Mouse (Mus musculus): Measurements from ENCODE around the gene Aebp1. TPM values are rescaled to one million over a fixed set of nuclear protein-coding genes. Genes with fewer than 3 reads are reported as not detected.

The Aebp1 gene
- polyA plus RNA-seq, 1 experiment from 2014 or later, result 51.5 TPM

DNA sequence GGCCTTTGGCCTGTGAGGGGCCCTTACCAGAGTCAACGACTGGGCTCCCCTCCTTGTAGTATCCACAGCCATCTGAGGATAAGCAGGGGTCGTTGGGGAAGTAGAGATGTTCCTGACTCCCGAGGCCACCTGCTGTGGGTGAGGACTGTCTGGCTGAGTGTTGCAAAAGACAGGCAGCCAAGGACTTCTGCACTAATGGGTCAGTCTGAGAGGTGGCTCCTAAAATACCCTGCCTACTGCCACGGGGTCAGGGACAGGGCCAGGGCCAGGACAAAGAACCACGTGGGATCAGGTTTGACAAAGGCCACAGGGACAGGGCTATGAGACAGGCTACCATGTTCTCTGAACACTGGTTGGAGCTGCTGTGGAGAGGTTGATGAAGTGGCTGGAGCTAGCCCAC lies 53.2 kb downstream of the Aebp1 start:
- no peak for ATAC-seq (ENCODE audit: low FRiP score, low read depth)
- Histone ChIP-seq H3K36me3 (no peaks in the 10 kb centered on the region), H3K9me3 (no peaks in the 10 kb centered on the region), H3K27ac (replicated peaks) (no peak overlapping the region), H3K4me1 (no peaks in the 10 kb centered on the region), H3K9ac (replicated peaks) (no peak overlapping the region), H3K4me3 (no peak overlapping the region), H3K27me3 (no peaks in the 10 kb centered on the region), H3K4me2 (replicated peaks) (no peak overlapping the region)
- 74% methylated on average over 5 of the region's 5 CpGs for WGBS

GRCm38 (mm10) chr11:5915429-5916177 lies 53.9 kb downstream of the Aebp1 start:
- Histone ChIP-seq H3K9me3 (no peaks in the 10 kb centered on the region), H3K27me3 (no peaks in the 10 kb centered on the region), H3K27ac (replicated peaks) (no peak overlapping the region), H3K4me2 (replicated peaks) (no peak overlapping the region), H3K36me3 (no peaks in the 10 kb centered on the region), H3K4me3 (no peak overlapping the region), H3K4me1 (no peaks in the 10 kb centered on the region), H3K9ac (replicated peaks) (no peak overlapping the region)
- WGBS, result 87% methylated on average over 5 of the region's 5 CpGs
- ATAC-seq (ENCODE audit: low FRiP score, low read depth), result no peak

DNA sequence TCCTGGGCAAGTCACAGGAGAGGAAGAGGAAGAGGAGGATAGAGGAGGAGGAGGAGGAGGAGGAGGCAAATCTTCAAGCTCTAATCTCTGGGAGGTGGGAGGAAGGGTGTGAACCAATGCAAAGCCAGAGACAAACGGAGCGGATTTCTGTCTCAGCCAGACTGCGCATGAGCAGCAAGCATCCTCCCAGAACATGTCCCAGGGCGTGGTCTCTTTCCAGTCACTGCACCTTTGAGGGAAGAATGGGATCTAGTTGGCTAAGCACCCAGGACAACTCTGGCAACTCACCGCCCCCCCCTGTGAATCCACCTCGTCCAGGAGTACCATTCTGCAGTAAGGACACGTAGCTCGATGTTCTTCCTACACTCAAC lies 54.4 kb downstream of the Aebp1 start:
- H3K9ac ChIP-seq (replicated peaks), result no peak overlapping the region
- H3K27ac ChIP-seq (replicated peaks), result no peak overlapping the region
- no peaks in the 10 kb centered on the region for H3K36me3 ChIP-seq
- no peak for ATAC-seq (ENCODE audit: low FRiP score, low read depth)
- 77% methylated on average over 8 of the region's 8 CpGs for WGBS
- no peak overlapping the region for H3K4me2 ChIP-seq (replicated peaks)
- no peaks in the 10 kb centered on the region for H3K4me1 ChIP-seq
- no peaks in the 10 kb centered on the region for H3K27me3 ChIP-seq
- H3K4me3 ChIP-seq, result no peak overlapping the region
- no peaks in the 10 kb centered on the region for H3K9me3 ChIP-seq

DNA sequence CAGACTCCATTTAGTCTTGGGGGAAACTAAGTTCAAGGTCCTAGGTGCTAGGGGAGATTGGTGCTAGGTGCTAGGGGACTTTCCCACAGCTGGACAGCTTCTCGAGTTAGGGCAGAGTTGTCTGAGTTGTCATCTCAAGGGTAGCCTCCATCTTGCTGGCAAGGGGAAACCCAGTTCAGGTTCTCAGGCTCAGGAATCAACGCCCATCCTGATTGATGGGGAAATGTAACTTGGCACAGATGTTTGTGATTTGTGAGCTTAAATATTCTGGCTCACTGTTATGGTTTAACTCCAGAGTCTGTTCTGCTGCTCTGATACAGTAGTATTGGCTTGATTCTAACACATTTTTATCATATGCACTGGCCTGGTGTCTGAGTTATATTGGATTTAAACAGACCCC lies 56.4 kb downstream of the Aebp1 start:
- Histone ChIP-seq H3K27ac (replicated peaks) (no peak overlapping the region), H3K27me3 (no peaks in the 10 kb centered on the region), H3K4me3 (no peak overlapping the region), H3K36me3 (no peaks in the 10 kb centered on the region), H3K4me2 (replicated peaks) (no peak overlapping the region), H3K9ac (replicated peaks) (no peak overlapping the region), H3K4me1 (no peaks in the 10 kb centered on the region), H3K9me3 (no peaks in the 10 kb centered on the region)
- WGBS, result 80% methylated on average over 2 of the region's 2 CpGs
- ATAC-seq (ENCODE audit: low FRiP score, low read depth), result no peak

DNA sequence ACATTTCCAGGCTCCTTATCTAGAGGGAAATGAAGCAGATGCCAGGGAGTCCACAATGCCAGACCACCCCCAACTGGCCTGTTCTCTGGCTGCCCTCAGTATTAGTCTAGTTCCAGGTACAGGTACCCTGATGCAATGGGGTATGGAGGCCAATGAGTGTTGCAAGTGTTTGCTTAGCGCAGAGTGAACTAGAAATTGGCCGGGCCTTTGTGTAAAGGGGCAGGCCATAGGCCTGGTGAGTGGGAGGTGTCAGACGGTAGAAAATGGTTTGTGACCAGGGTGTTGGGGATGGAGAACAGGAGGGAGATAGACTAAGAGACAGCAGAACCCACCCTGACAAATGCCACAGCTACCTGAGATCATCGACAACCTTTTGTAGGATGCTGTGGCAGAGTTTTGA lies 57.9 kb downstream of the Aebp1 start:
- WGBS, result 96% methylated on average over 4 of the region's 4 CpGs
- H3K9ac ChIP-seq (replicated peaks), result no peak overlapping the region
- H3K4me3 ChIP-seq, result no peak overlapping the region
- H3K27ac ChIP-seq (replicated peaks), result no peak overlapping the region
- no peak for ATAC-seq (ENCODE audit: low FRiP score, low read depth)
- no peaks in the 10 kb centered on the region for H3K27me3 ChIP-seq
- no peaks in the 10 kb centered on the region for H3K4me1 ChIP-seq
- no peak overlapping the region for H3K4me2 ChIP-seq (replicated peaks)
- H3K36me3 ChIP-seq, result no peaks in the 10 kb centered on the region
- no peaks in the 10 kb centered on the region for H3K9me3 ChIP-seq

DNA sequence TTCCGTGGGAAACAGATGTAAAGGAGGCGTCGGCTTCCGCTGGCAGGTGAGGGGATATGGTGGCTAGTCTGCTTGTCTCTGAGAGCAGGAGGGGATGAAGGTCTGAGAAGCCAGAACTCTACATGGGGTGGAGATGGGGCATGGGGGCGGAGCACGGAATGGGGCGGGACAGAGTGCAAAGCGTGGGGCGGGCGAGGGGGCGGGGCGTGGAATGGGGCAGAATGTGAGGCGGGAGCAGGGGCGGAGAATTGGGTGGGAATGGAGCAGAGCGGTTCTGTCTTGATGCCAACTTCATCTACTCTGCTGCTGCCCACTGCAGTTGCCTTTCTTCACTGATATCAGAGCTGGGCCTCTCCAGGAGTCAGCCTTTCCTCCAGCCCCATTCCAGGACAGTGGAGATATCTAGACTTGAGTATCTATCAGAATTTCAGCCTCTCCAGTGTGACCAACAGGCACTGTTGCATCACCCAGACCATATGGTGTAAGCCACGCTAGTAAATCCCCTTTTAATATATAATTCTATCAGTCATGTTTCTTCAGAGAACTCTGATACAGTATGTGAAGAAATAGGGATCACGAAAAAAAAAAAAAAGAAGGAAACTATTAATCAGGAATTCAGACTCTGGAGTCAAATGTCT lies 58.7 kb downstream of the Aebp1 start:
- no peaks in the 10 kb centered on the region for H3K9me3 ChIP-seq
- H3K4me1 ChIP-seq, result no peaks in the 10 kb centered on the region
- H3K4me3 ChIP-seq, result no peak overlapping the region
- no peak overlapping the region for H3K27ac ChIP-seq (replicated peaks)
- no peaks in the 10 kb centered on the region for H3K36me3 ChIP-seq
- H3K9ac ChIP-seq (replicated peaks), result no peak overlapping the region
- no peaks in the 10 kb centered on the region for H3K27me3 ChIP-seq
- no peak for ATAC-seq (ENCODE audit: low FRiP score, low read depth)
- no peak overlapping the region for H3K4me2 ChIP-seq (replicated peaks)
- WGBS, result 37% methylated on average over 17 of the region's 17 CpGs

Other genes with a start within 250 kb of the Aebp1 start
- gene Mrps24, start 146.3 kb upstream of the Aebp1 start, polyA plus RNA-seq (2016; fragmentation: Nextera tagmentation; extraction: Ambion mirVana), result 154 and 158 TPM in 2 replicates
- 25.1 and 25.8 TPM in 2 replicates for gene Urgcp, start 99.6 kb upstream of the Aebp1 start, polyA plus RNA-seq (2016; fragmentation: Nextera tagmentation; extraction: Ambion mirVana)
- 148 and 149 TPM in 2 replicates for gene Dbnl, start 73.5 kb upstream of the Aebp1 start, polyA plus RNA-seq (2016; fragmentation: Nextera tagmentation; extraction: Ambion mirVana)
- gene Pgam2, start 58.2 kb upstream of the Aebp1 start, polyA plus RNA-seq (2016; fragmentation: Nextera tagmentation; extraction: Ambion mirVana), result 3.2 and 5.5 TPM in 2 replicates
- 9.1 and 9.3 TPM in 2 replicates for gene Polm, start 23.9 kb upstream of the Aebp1 start, polyA plus RNA-seq (2016; fragmentation: Nextera tagmentation; extraction: Ambion mirVana)
- 90.8 and 91.9 TPM in 2 replicates for gene Pold2, start 16.3 kb downstream of the Aebp1 start, polyA plus RNA-seq (2016; fragmentation: Nextera tagmentation; extraction: Ambion mirVana)
- gene Myl7, start 36.8 kb downstream of the Aebp1 start, polyA plus RNA-seq (2016; fragmentation: Nextera tagmentation; extraction: Ambion mirVana), result 1.2 and 1.4 TPM in 2 replicates
- gene Gck, start 88.1 kb downstream of the Aebp1 start, polyA plus RNA-seq (2016; fragmentation: Nextera tagmentation; extraction: Ambion mirVana), result 2.6 and 3.0 TPM in 2 replicates
- 57.9 and 59.1 TPM in 2 replicates for gene Ykt6, start 93.7 kb downstream of the Aebp1 start, polyA plus RNA-seq (2016; fragmentation: Nextera tagmentation; extraction: Ambion mirVana)
- gene Camk2b, start 204.4 kb downstream of the Aebp1 start, polyA plus RNA-seq (2016; fragmentation: Nextera tagmentation; extraction: Ambion mirVana), result 11.1 and 13.0 TPM in 2 replicates